Mouse (Mus musculus): Measurements from ENCODE around the gene Plekhb2.

The Plekhb2 gene

DNA sequence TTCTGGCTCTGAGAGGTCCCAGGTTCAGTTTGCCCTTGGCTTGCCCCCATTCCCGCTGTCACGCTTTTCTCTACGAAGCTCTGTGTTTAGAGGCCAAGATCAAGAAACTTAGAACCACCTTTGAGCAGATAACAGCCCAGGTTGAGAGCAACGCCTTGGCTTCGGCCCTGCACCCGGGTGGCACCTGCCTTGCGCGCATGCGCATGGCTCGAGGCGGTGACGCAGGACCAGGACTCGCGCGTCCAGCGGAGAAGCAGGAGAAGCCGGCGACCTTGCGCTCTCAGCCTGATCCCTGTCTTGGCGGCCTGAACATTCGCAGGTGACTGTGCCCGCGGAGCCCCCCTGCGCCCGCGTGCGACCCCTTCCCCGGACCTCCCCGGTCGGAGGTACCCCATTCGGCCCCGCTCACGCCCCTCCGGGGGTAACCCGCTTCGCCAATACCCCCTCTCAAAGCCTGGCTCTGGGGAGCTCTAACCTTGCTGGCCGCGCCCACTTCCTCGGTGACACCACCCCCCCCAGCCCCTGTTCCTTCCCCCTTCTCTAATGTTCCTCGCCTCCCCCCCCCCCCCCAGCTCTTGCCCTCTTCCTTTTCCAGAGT, at the start of gene Plekhb2:
TSS of gene Plekhb2 (plus strand) at position 232 of the 598 bp plus-strand sequence.
- peak; percentile 77 for DNase-seq (ENCODE audit: low spot score)

DNA sequence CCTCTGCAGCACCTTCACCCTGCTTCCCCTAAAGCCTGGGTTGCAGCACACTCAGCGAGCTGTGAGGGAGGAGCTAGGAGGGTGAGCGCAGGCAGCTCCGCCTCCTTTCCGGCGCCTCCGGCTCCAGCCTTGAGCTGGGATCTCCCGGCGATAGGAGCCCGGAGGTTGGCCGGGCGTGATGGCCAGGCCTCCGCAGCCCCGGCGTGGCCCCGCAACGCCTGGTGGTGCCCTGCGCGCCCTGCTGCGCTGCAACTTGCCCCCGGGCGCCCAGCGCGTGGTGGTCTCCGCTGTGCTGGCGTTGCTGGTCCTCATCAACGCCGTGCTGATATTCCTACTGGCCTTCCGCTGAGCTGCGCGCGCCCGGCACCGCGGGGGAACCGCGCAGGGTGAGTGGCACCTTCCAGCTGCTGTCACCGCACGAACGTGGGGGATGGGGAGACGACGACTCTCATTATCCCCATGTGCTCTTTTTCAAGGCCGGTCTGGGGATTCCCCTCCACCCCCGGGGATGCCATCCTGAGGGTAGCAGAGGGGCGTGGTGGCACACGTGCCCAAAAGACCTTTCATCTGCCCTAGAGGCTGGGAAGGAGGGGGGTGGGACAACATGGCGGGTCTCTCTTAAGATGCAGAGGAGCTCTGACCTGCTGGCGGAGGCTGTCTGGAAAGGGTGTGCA, 48.0 kb upstream of the Plekhb2 start:
- peak; percentile 66 for DNase-seq (ENCODE audit: low spot score)

- DNase-seq (ENCODE audit: low spot score) = no peak
Measured at GRCm38 (mm10) chr1:34802290-34802642, 47.5 kb upstream of the Plekhb2 start.

- no peak for DNase-seq (ENCODE audit: low spot score)
Measured at GRCm38 (mm10) chr1:34804863-34805262, 44.9 kb upstream of the Plekhb2 start.

DNA sequence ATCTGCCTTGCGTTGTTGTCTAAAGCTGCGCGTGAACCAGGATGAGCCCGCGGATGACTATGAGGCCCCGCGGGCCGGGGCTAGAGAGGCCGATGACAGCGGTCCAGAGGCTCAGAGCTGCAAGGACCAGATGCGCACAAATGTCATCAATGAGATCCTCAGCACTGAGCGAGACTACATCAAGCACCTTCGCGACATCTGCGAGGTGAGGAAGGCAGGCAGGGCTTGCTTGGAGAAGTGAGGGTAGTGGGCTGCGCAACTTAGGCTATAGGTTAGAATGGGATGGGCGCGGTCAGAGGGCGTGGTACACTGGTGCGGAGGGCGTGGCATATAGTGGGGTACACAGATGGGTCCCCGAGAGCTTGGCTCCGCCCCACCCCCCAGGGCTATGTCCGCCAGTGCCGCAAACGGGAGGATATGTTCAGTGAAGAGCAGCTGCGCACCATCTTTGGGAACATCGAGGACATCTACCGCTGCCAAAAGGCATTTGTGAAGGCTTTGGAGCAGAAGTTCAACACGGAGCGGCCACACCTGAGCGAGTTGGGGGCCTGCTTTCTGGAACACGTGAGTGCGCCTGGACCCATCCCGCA, 43.8 kb upstream of the Plekhb2 start:
- DNase-seq (ENCODE audit: low spot score) = no peak

DNA sequence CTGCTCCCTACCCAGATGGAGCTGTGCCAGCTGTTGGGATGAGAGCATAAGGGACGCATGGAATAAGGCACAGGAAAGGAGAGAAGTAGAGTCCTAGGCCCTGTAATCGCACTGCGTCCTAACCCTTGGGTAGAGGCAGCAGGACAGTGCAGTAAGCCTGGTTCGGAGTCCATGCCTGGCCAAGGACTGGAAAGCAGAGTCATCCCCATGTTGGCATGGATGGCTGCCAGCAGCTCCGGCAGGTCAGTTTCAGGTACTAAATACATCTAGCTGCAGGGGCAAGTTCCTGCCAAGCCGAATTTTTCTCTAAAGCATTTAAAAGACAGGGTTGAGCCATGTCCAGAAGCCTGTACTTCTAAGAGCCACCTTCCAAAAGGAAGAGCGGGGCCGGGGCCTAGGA, 41.3 kb upstream of the Plekhb2 start:
- DNase-seq (ENCODE audit: low spot score) = no peak

- DNase-seq (ENCODE audit: low spot score) = no peak
Measured at GRCm38 (mm10) chr1:34810293-34810692, 39.5 kb upstream of the Plekhb2 start.

DNA sequence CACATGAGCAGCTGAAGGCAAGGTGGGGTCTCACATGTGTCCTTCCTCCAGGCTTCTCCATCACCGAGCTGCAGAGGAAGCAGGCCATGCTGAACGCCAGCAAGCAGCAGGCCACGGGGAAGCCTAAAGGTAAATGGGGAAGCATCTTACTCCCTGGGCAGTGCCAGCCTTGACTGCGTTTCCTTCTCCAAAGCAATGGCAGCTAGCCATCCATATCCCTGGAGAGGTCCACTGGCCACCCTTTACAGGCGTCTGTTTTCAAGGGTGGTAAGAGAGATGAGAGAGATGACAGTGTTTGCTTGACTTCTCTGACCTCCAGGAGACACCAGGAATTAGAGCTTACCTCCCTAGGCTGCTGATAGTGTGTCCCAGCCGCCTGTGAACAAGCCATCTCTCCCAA, 38.7 kb upstream of the Plekhb2 start:
- no peak for DNase-seq (ENCODE audit: low spot score)

DNA sequence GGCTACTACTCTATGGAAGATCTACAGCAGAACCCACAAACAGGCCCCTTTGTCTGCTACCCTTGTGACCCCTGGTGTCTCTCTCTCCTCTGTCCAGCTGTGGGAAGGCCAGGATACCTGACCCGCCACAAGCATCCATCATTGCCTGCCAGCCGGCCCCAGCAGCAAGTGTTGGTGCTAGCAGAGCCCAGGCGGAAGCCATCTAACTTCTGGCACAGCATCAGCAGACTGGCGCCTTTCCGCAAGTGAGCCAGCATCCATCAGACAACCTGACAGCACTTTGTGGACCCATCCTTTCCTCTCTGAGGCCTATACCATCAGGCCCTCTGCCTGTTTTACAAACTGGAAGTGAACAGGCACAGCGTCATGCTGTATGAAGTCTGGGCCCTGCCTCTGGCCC, 38.2 kb upstream of the Plekhb2 start:
- DNase-seq (ENCODE audit: low spot score) = no peak

DNA sequence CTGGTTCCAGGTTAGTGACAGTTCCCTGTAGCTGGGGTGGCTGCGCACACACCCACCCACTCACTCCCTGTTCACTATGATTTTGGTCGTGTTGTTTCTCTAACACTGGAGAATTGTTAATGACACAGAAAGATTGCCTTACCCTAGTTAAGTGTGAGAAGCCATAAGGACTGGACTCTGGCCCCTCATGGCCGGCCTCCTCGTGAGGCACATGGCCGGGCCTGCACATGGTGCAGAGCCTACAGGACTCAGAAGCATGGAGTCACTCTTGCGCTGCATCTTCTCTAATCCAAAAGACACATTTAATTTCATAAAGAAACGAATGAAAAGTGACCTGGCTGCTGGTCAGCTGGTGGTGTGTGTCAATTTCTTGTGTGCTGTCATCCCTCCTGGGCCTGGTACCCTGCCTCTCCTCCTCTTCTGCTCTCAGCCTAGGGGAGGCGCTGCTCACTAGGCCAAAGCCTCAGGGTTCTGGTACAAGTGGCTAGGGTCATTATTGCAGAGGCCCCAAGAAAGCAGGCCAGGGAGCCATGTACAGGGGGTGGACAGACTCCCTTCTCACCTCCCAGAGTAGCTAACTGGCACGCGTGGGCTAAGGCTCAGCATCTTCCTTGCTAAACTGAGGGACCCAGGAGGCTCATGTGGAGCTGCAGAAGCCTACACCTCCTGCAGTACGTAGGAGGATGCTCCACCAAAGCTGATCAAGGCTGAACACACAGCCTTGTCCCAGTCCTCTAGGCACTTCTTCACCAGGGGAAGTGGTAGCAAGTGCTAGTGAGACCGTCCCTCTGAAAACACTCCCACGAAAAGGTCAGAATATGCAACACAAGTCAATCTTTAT, 37.1 kb upstream of the Plekhb2 start:
- DNase-seq (ENCODE audit: low spot score) = no peak

- no peak for DNase-seq (ENCODE audit: low spot score)
Measured at GRCm38 (mm10) chr1:34815843-34816242, 33.9 kb upstream of the Plekhb2 start.

DNA sequence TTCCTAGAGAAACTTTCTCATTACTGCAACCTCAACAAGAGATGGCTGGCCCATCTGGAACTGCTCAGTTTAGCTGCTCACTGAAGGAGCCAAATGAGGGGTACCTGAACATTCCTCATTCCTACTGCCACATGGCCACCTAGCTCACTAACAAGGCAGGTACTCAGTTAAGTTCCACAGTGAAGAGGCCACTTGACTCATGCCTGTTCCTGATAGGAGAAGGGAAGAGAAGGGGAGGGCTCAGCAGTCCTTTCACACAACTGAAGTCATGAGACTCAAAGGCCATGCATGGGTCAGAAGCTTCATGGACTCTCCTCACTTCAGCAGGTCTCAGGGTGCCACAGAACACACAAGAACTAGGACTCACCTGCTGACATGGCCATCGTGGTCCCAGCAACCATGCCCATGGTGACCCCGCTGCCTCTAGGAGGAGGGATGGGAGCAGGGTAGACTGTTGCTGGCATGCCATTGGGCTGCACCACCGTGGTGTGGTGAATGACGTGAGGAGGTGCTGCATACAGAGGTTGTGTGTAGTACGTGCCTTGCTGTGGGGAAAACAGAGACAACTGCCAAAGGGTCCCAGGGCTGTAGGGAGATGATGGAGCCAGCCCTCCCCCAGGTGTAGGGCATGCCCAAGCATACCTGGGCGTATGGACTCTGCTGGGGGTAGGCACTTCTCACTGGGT, 30.4 kb upstream of the Plekhb2 start:
- DNase-seq (ENCODE audit: low spot score) = no peak

DNA sequence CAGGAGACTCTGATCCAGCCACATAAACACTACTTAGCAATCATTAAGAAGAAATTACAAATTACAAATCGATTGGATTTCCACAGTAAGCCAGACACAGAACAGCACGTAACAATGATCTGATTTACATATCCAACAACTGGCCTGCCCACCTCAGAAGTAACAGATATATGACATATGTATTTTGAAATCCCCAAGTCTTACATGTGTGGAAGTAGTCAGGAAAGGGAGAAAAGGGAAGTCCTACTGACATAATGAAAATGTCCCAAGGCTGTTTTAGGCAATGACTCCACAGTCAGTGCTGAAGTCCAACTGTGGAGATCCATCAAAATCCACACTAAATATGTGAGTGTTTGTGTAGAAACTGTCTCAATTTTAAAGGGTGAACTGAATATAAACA, 28.4 kb upstream of the Plekhb2 start:
- DNase-seq (ENCODE audit: low spot score) = no peak

GRCm38 (mm10) chr1:34822003-34822402, 27.8 kb upstream of the Plekhb2 start:
- DNase-seq (ENCODE audit: low spot score) = no peak

DNA sequence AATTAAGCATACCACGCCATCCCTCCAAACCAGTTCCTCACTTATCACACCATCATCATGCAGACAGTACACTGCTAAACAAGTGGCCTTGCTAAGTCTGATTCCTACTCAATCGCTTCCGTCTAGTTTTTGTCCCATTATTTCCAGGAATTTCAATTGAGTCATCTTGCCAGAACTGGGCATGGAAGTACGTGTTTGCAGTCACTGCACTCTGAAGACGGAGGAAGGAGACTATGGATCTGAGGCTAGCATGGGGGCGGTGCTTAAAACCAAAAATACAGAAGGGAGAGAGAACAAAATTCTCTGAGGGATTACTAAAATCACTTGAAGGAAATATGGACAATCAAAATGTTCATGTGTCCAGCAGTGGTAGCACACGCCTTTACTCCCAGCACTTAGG, 27.0 kb upstream of the Plekhb2 start:
- DNase-seq (ENCODE audit: low spot score) = no peak

GRCm38 (mm10) chr1:34823353-34823752, 26.4 kb upstream of the Plekhb2 start:
- DNase-seq (ENCODE audit: low spot score) = no peak

GRCm38 (mm10) chr1:34824208-34824607, 25.6 kb upstream of the Plekhb2 start:
- DNase-seq (ENCODE audit: low spot score) = no peak

GRCm38 (mm10) chr1:34825909-34826308, 23.9 kb upstream of the Plekhb2 start:
- DNase-seq (ENCODE audit: low spot score) = no peak

- no peak for DNase-seq (ENCODE audit: low spot score)
Measured at GRCm38 (mm10) chr1:34827900-34828299, 21.9 kb upstream of the Plekhb2 start.

DNA sequence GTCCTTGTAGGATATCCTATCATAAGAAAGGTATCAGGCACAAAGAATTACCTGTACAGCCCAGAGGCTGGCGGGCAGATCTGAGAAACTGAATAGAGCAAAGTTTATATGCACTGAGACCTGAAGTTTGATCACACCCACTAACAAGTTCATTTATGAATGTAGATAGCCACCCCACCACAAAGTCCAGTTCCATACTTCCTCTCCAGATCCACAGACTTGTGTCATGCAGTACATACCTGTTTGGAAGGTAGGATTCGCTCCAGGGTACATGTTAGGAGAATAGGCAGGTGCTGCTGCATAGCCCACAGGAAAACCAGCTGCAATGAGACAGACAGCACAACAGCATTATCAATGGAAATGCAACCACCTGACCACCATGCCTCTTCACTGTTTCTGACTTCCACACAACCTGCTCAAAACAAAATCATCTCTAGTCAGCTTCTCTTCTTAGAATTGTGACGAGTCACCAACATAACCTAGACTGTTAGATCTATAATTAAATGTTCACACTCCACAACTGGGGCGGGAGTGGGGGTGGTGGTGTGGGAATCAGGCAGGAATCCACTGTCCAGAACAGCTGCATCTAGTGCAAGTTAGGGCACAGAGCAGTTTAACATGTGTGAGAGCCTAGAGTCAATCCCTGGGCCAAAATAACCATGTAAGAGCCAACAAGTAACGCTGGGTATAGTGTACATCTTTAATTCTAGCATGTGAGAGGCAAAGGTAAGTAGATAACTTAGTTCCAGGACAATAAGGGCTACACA, 21.1 kb upstream of the Plekhb2 start:
- no peak for DNase-seq (ENCODE audit: low spot score)

GRCm38 (mm10) chr1:34830934-34831333, 18.8 kb upstream of the Plekhb2 start:
- no peak for DNase-seq (ENCODE audit: low spot score)

Data from yolk sac, embryonic 10.5 days (tissue).